Mouse (Mus musculus) limb, embryonic 12.5 days (tissue): Measurements from ENCODE around the gene Gpbar1. TPM values are rescaled to one million over a fixed set of nuclear protein-coding genes. Genes with fewer than 3 reads are reported as not detected.

Experiments used
- ATAC-seq: fragments of 200-750 bp; cut with Nextera tagmentation; 2 replicates; pipeline ENCODE4 v1.8.0; 2017; ENCODE audit warnings: low read depth, moderate TSS enrichment; ENCODE audit not compliant: insufficient number of reproducible peaks, insufficient read depth, low FRiP score, low TSS enrichment
- H3K27ac ChIP-seq: fragments of 300-500 bp; sonication (generic); 2 replicates; pipeline ENCODE4 v1.5.1; 2016; ENCODE audit warnings: mild to moderate bottlenecking, moderate library complexity
- H3K27me3 ChIP-seq: fragments of 300-500 bp; sonication (generic); 2 replicates; pipeline ENCODE4 v1.6.1; 2016; ENCODE audit warnings: mild to moderate bottlenecking, moderate library complexity
- H3K36me3 ChIP-seq: fragments of 300-500 bp; sonication (generic); 2 replicates; pipeline ENCODE4 v1.6.1; 2016; ENCODE audit warnings: mild to moderate bottlenecking, moderate library complexity
- H3K4me1 ChIP-seq: fragments of 300-500 bp; sonication (generic); replicated peaks from 2 replicates; pipeline ENCODE4 v1.6.1; 2016
- H3K4me2 ChIP-seq: fragments of 300-500 bp; sonication (generic); 2 replicates; pipeline ENCODE4 v1.6.1; 2016; ENCODE audit warnings: mild to moderate bottlenecking, moderate library complexity
- H3K4me3 ChIP-seq: fragments of 300-500 bp; sonication (generic); replicated peaks from 2 replicates; pipeline ENCODE4 v1.5.1; 2016; ENCODE audit warnings: mild to moderate bottlenecking
- H3K9ac ChIP-seq: fragments of 300-500 bp; sonication (generic); replicated peaks from 2 replicates; pipeline ENCODE4 v1.6.1; 2016; ENCODE audit warnings: mild to moderate bottlenecking, moderate library complexity
- H3K9me3 ChIP-seq: fragments of 300-500 bp; sonication (generic); 2 replicates; pipeline ENCODE4 v1.6.1; 2016; ENCODE audit warnings: mild to moderate bottlenecking, moderate library complexity
- WGBS: fragments of 180-500 bp; shearing (Covaris S2); methylation state at CpG from one replicate; pipeline ENCODE4 v1.1.7; 2016; 5-methylcytosine and 5-hydroxymethylcytosine counted together
- polyA plus RNA-seq: library from polyadenylated mRNA; unstranded; fragments of >200 nt; fragmentation: Nextera tagmentation; extraction: Ambion mirVana; gene quantifications from 2 replicates; pipeline ENCODE4 v1.2.1, GENCODE M21; 2016

Gpbar1 gene
- 0.19 TPM in 1 of 2 replicates, not detected in the other for polyA plus RNA-seq

- no peak within 1 kb of the TSS for H3K4me3 ChIP-seq
- H3K9ac ChIP-seq = no peak within 1 kb of the TSS
- H3K4me1 ChIP-seq = peaks cover 20% of the 10 kb centered on the region
- peaks cover 49% of the 10 kb centered on the region for H3K36me3 ChIP-seq
- no peak for ATAC-seq
- no peaks in the 10 kb centered on the region for H3K9me3 ChIP-seq
- no peaks in the 10 kb centered on the region for H3K27me3 ChIP-seq
- H3K4me2 ChIP-seq = no peak within 1 kb of the TSS
- 92% methylated on average over 10 of the region's 10 CpGs for WGBS
- H3K27ac ChIP-seq = no peak within 1 kb of the TSS
These were observed at the start of gene Gpbar1 for GRCm38 (mm10) chr1:74278538-74278937. Gpbar1 (plus strand) TSS chr1:74278550.

GRCm38 (mm10) chr1:74229942-74230341 is 48.4 kb upstream of the Gpbar1 start:
- 73% methylated on average over 2 of the region's 2 CpGs for WGBS
- Histone ChIP-seq H3K4me2 (no peak overlapping the region), H3K9ac (no peak overlapping the region), H3K36me3 (no peaks in the 10 kb centered on the region), H3K27me3 (no peaks in the 10 kb centered on the region), H3K4me1 (no peaks in the 10 kb centered on the region), H3K4me3 (no peak overlapping the region), H3K27ac (no peak overlapping the region), H3K9me3 (no peaks in the 10 kb centered on the region)
- ATAC-seq = no peak

GRCm38 (mm10) chr1:74230992-74231391 is 47.4 kb upstream of the Gpbar1 start:
- Histone ChIP-seq H3K36me3 (no peaks in the 10 kb centered on the region), H3K27me3 (no peaks in the 10 kb centered on the region), H3K9me3 (no peaks in the 10 kb centered on the region), H3K4me3 (no peak overlapping the region), H3K4me2 (no peak overlapping the region), H3K9ac (no peak overlapping the region), H3K27ac (no peak overlapping the region), H3K4me1 (no peaks in the 10 kb centered on the region)
- no peak for ATAC-seq
- 60% methylated on average over 1 of the region's 1 CpGs for WGBS

- Histone ChIP-seq H3K4me3 (peak within 1 kb of the TSS; percentile 97), H3K9me3 (no peaks in the 10 kb centered on the region), H3K4me1 (peaks cover 33% of the 10 kb centered on the region), H3K27me3 (no peaks in the 10 kb centered on the region), H3K4me2 (peak within 1 kb of the TSS; percentile 81), H3K36me3 (no peaks in the 10 kb centered on the region), H3K27ac (peak within 1 kb of the TSS; percentile 88), H3K9ac (peak within 1 kb of the TSS; percentile 92)
- 2% methylated on average over 25 of the region's 55 CpGs for WGBS
- peak; percentile 89 for ATAC-seq
These were observed 42.3 kb upstream of the Gpbar1 start, which contains the start of gene Arpc2 for GRCm38 (mm10) chr1:74235938-74236589. Arpc2 (plus strand) TSS chr1:74236084.

GRCm38 (mm10) chr1:74236590-74237317 is 41.6 kb upstream of the Gpbar1 start:
- H3K9ac ChIP-seq = peak overlapping the region; percentile 92
- H3K4me3 ChIP-seq = peak overlapping the region; percentile 97
- peak overlapping the region; percentile 88 for H3K27ac ChIP-seq
- no peaks in the 10 kb centered on the region for H3K9me3 ChIP-seq
- no peaks in the 10 kb centered on the region for H3K36me3 ChIP-seq
- peaks cover 33% of the 10 kb centered on the region for H3K4me1 ChIP-seq
- peak overlapping the region; percentile 81 for H3K4me2 ChIP-seq
- peak; percentile 75; the same call in 1 of the 2 replicates for ATAC-seq
- WGBS = under 1% methylated on average over 45 of the region's 57 CpGs
- no peaks in the 10 kb centered on the region for H3K27me3 ChIP-seq

- Histone ChIP-seq H3K9me3 (no peaks in the 10 kb centered on the region), H3K27me3 (no peaks in the 10 kb centered on the region), H3K9ac (peak overlapping the region; percentile 92), H3K4me3 (peak overlapping the region; percentile 97), H3K4me1 (peaks cover 33% of the 10 kb centered on the region), H3K27ac (no peak overlapping the region), H3K4me2 (peak overlapping the region; percentile 81), H3K36me3 (no peaks in the 10 kb centered on the region)
- no peak for ATAC-seq
- 39% methylated on average over 5 of the region's 5 CpGs for WGBS
These were observed 40.7 kb upstream of the Gpbar1 start for GRCm38 (mm10) chr1:74237671-74238070.

- peak overlapping the region; percentile 92; the same call in 1 of the 2 replicates for H3K9ac ChIP-seq
- no peaks in the 10 kb centered on the region for H3K9me3 ChIP-seq
- H3K27me3 ChIP-seq = no peaks in the 10 kb centered on the region
- no peaks in the 10 kb centered on the region for H3K36me3 ChIP-seq
- no peak for ATAC-seq
- peak overlapping the region; percentile 97 for H3K4me3 ChIP-seq
- 50% methylated on average over 1 of the region's 1 CpGs for WGBS
- no peak overlapping the region for H3K27ac ChIP-seq
- peaks cover 33% of the 10 kb centered on the region for H3K4me1 ChIP-seq
- H3K4me2 ChIP-seq = peak overlapping the region; percentile 81
These were observed 40.2 kb upstream of the Gpbar1 start for GRCm38 (mm10) chr1:74238136-74238535.

GRCm38 (mm10) chr1:74239162-74239561 is 39.2 kb upstream of the Gpbar1 start:
- no peak for ATAC-seq
- 72% methylated on average over 7 of the region's 7 CpGs for WGBS
- Histone ChIP-seq H3K9me3 (no peaks in the 10 kb centered on the region), H3K4me3 (no peak overlapping the region), H3K4me2 (peak overlapping the region; percentile 81; the same call in 1 of the 2 replicates), H3K9ac (peak overlapping the region; percentile 37; the same call in 1 of the 2 replicates), H3K4me1 (peaks cover 33% of the 10 kb centered on the region), H3K36me3 (no peaks in the 10 kb centered on the region), H3K27me3 (no peaks in the 10 kb centered on the region), H3K27ac (no peak overlapping the region)

GRCm38 (mm10) chr1:74239618-74240017 is 38.7 kb upstream of the Gpbar1 start:
- no peak for ATAC-seq
- peak overlapping the region; percentile 37; the same call in 1 of the 2 replicates for H3K9ac ChIP-seq
- H3K36me3 ChIP-seq = no peaks in the 10 kb centered on the region
- no peaks in the 10 kb centered on the region for H3K9me3 ChIP-seq
- peaks cover 33% of the 10 kb centered on the region for H3K4me1 ChIP-seq
- H3K27ac ChIP-seq = no peak overlapping the region
- 67% methylated on average over 11 of the region's 11 CpGs for WGBS
- no peak overlapping the region for H3K4me3 ChIP-seq
- peak overlapping the region; percentile 81; the same call in 1 of the 2 replicates for H3K4me2 ChIP-seq
- no peaks in the 10 kb centered on the region for H3K27me3 ChIP-seq

GRCm38 (mm10) chr1:74240311-74240710 is 38.0 kb upstream of the Gpbar1 start:
- Histone ChIP-seq H3K4me1 (peaks cover 38% of the 10 kb centered on the region), H3K27me3 (no peaks in the 10 kb centered on the region), H3K36me3 (no peaks in the 10 kb centered on the region), H3K9ac (no peak overlapping the region), H3K27ac (no peak overlapping the region), H3K4me2 (no peak overlapping the region), H3K9me3 (no peaks in the 10 kb centered on the region), H3K4me3 (no peak overlapping the region)
- ATAC-seq = no peak
- WGBS = 65% methylated on average over 6 of the region's 6 CpGs

GRCm38 (mm10) chr1:74240832-74241231 is 37.5 kb upstream of the Gpbar1 start:
- 93% methylated on average over 4 of the region's 4 CpGs for WGBS
- no peaks in the 10 kb centered on the region for H3K27me3 ChIP-seq
- H3K4me2 ChIP-seq = no peak overlapping the region
- no peaks in the 10 kb centered on the region for H3K9me3 ChIP-seq
- ATAC-seq = no peak
- no peak overlapping the region for H3K9ac ChIP-seq
- H3K36me3 ChIP-seq = 0 out of 2 replicates have a peak, but pooled peaks cover under 1% of the 10 kb centered on the region
- peaks cover 40% of the 10 kb centered on the region for H3K4me1 ChIP-seq
- H3K27ac ChIP-seq = no peak overlapping the region
- no peak overlapping the region for H3K4me3 ChIP-seq
